Mouse (Mus musculus): ENCODE measurements around the gene Wdpcp. TPM values are rescaled to one million over a fixed set of nuclear protein-coding genes. Genes with fewer than 3 reads are reported as not detected.
"Not testable (repeated sequence)": the region's sequence is repeated elsewhere in the genome, so short reads cannot be mapped to it uniquely, and the experiment has no call there.

Wdpcp gene
- polyA plus RNA-seq (2014; fragmentation: Nextera tagmentation; extraction: Ambion mirVana), result 10.9 and 13.6 TPM in 2 replicates

DNA sequence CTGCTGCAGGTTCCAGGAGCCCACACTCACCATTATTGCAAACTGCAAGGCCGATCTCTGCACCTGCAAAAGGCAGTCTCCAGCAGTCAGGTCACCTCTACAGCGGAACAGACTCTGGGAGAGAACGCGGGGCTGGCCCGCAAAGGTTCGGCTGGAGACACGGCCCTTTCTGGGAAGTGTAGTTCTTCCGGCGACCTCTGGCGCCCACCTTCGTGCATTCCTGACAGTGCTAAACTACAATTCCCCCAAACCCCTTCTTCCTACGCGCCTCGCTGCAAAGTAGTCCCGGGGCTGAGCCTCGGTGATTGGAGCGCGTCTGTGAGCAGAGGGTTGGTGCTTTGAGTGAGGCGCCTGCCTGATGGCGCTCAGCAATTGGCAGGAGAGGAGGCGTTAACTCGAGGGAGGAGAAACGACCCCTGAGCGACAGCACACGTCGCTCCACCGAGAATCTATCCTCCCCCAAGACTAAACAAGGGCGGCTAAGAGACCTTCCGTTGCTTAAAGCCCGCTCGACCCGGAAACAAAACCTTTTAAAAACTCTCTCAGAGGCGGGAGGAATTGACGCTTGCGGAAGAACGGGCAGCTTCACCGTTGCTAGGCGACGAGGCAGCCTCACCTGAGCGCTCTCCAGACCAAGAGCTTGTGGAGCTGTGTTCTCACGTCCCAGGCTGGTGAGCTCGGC is at the start of gene Wdpcp, which contains the start of gene Mdh1:
Wdpcp (plus strand) TSS at position 536 of the 682 bp plus-strand sequence.
Mdh1 (minus strand) TSS at position 668 of the 682 bp plus-strand sequence.
- Histone ChIP-seq H3K27ac (ENCODE audit: low read depth, low read length) (peak within 1 kb of the TSS; percentile 45), H3K4me3 (ENCODE audit: low read depth, low read length) (peak within 1 kb of the TSS; percentile 69), H3K9ac (ENCODE audit: low read length) (peak within 1 kb of the TSS; percentile 71), H3K27me3 (ENCODE audit: control insufficient read depth, insufficient read depth, low read length) (no peaks in the 10 kb centered on the region), H3K4me1 (ENCODE audit: control insufficient read depth, insufficient read depth, low read length) (peaks cover 9% of the 10 kb centered on the region; the same call in 1 of the 2 replicates), H3K9me3 (ENCODE audit: control insufficient read depth, low read length) (no peaks in the 10 kb centered on the region), H3K4me2 (peak within 1 kb of the TSS; percentile 62), H3K36me3 (ENCODE audit: control insufficient read depth, insufficient read depth, low read length) (no peaks in the 10 kb centered on the region)
- peak; percentile 98 for DNase-seq (ENCODE audit: low spot score, missing footprints)
- peak; percentile 99 for ATAC-seq (ENCODE audit: low FRiP score)
- under 1% methylated on average over 42 of the region's 42 CpGs for WGBS

- no peak overlapping the region for H3K9ac ChIP-seq (ENCODE audit: low read length)
- H3K4me2 ChIP-seq, result no peak overlapping the region
- H3K27me3 ChIP-seq (ENCODE audit: control insufficient read depth, insufficient read depth, low read length), result no peaks in the 10 kb centered on the region
- H3K9me3 ChIP-seq (ENCODE audit: control insufficient read depth, low read length), result no peaks in the 10 kb centered on the region
- H3K4me3 ChIP-seq (ENCODE audit: low read depth, low read length), result no peak overlapping the region
- ATAC-seq (ENCODE audit: low FRiP score) (no peak), DNase-seq (ENCODE audit: low spot score, missing footprints) (no peak)
- WGBS, result 65% methylated on average over 2 of the region's 2 CpGs
- no peak overlapping the region for H3K27ac ChIP-seq (ENCODE audit: low read depth, low read length)
- no peaks in the 10 kb centered on the region for H3K4me1 ChIP-seq (ENCODE audit: control insufficient read depth, insufficient read depth, low read length)
- H3K36me3 ChIP-seq (ENCODE audit: control insufficient read depth, insufficient read depth, low read length), result no peaks in the 10 kb centered on the region
Observed at GRCm38 (mm10) chr11:21528676-21529394, 43.2 kb upstream of the Wdpcp start.

DNA sequence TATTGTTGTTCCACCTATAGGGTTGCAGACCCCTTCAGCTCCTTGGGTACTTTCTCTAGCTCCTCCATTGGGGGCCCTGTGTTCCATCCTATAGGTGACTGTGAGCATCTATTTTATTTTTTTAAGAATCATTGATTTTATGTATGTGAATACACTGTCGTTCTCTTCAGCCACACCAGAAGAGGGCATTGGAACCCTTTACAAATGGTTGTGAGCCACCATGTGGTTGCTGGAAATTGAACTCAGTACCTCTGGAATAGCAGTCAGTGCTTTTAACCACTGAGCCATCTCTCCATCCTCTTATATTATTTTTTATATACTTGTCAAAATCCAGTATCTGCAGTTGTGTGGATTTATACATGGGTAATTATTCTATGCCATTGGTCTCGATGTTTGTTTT is 41.2 kb upstream of the Wdpcp start:
- not testable (repeated sequence) for H3K36me3 ChIP-seq (ENCODE audit: control insufficient read depth, insufficient read depth, low read length); H3K9me3 ChIP-seq (ENCODE audit: control insufficient read depth, low read length); ATAC-seq (ENCODE audit: low FRiP score); H3K4me1 ChIP-seq (ENCODE audit: control insufficient read depth, insufficient read depth, low read length); H3K27ac ChIP-seq (ENCODE audit: low read depth, low read length); H3K27me3 ChIP-seq (ENCODE audit: control insufficient read depth, insufficient read depth, low read length); H3K4me2 ChIP-seq; DNase-seq (ENCODE audit: low spot score, missing footprints); H3K9ac ChIP-seq (ENCODE audit: low read length); H3K4me3 ChIP-seq (ENCODE audit: low read depth, low read length)
- 89% methylated on average over 2 of the region's 2 CpGs for WGBS

DNA sequence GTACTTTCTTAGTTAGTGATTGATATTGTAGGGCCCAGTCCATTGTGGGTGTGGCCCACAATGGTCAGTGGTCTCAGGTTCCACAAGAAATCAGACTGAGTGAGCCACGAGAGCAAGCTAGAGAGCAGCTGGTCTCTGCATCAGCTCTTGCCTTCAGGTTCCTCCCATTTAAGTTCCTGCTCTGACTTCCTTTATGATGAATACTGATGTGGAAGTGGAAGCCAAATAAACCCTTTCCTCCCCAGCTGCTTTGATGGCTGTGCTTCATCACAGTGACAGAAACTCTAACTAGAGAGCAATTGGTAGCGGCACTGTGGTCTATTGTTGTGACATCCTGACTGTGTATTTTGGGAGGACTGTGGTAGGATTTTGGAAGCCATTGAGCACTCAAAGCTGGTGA is 32.0 kb upstream of the Wdpcp start:
- Histone ChIP-seq H3K4me3 (ENCODE audit: low read depth, low read length) (no peak overlapping the region), H3K36me3 (ENCODE audit: control insufficient read depth, insufficient read depth, low read length) (no peaks in the 10 kb centered on the region), H3K9me3 (ENCODE audit: control insufficient read depth, low read length) (no peaks in the 10 kb centered on the region), H3K9ac (ENCODE audit: low read length) (no peak overlapping the region), H3K4me1 (ENCODE audit: control insufficient read depth, insufficient read depth, low read length) (no peaks in the 10 kb centered on the region), H3K4me2 (no peak overlapping the region), H3K27me3 (ENCODE audit: control insufficient read depth, insufficient read depth, low read length) (no peaks in the 10 kb centered on the region), H3K27ac (ENCODE audit: low read depth, low read length) (no peak overlapping the region)
- DNase-seq (ENCODE audit: low spot score, missing footprints) (no peak), ATAC-seq (ENCODE audit: low FRiP score) (no peak)
- 69% methylated on average over 2 of the region's 2 CpGs for whole genome bisulfite sequencing

GRCm38 (mm10) chr11:21540622-21541021 is 31.4 kb upstream of the Wdpcp start:
- Histone ChIP-seq H3K4me3 (ENCODE audit: low read depth, low read length) (no peak overlapping the region), H3K9ac (ENCODE audit: low read length) (no peak overlapping the region), H3K9me3 (ENCODE audit: control insufficient read depth, low read length) (no peaks in the 10 kb centered on the region), H3K36me3 (ENCODE audit: control insufficient read depth, insufficient read depth, low read length) (no peaks in the 10 kb centered on the region), H3K27ac (ENCODE audit: low read depth, low read length) (no peak overlapping the region), H3K4me1 (ENCODE audit: control insufficient read depth, insufficient read depth, low read length) (no peaks in the 10 kb centered on the region), H3K27me3 (ENCODE audit: control insufficient read depth, insufficient read depth, low read length) (no peaks in the 10 kb centered on the region), H3K4me2 (no peak overlapping the region)
- no peak for DNase-seq (ENCODE audit: low spot score, missing footprints)
- 87% methylated on average over 2 of the region's 2 CpGs for WGBS
- ATAC-seq (ENCODE audit: low FRiP score), result no peak

- Histone ChIP-seq H3K9me3 (ENCODE audit: control insufficient read depth, low read length) (no peaks in the 10 kb centered on the region), H3K4me1 (ENCODE audit: control insufficient read depth, insufficient read depth, low read length) (no peaks in the 10 kb centered on the region), H3K27me3 (ENCODE audit: control insufficient read depth, insufficient read depth, low read length) (no peaks in the 10 kb centered on the region), H3K36me3 (ENCODE audit: control insufficient read depth, insufficient read depth, low read length) (no peaks in the 10 kb centered on the region), H3K4me3 (ENCODE audit: low read depth, low read length) (no peak overlapping the region), H3K27ac (ENCODE audit: low read depth, low read length) (no peak overlapping the region), H3K9ac (ENCODE audit: low read length) (no peak overlapping the region), H3K4me2 (no peak overlapping the region)
- DNase-seq (ENCODE audit: low spot score, missing footprints), result no peak
- ATAC-seq (ENCODE audit: low FRiP score), result no peak
- WGBS, result 87% methylated on average over 5 of the region's 5 CpGs
Observed at GRCm38 (mm10) chr11:21542731-21543130, 29.3 kb upstream of the Wdpcp start.

DNA sequence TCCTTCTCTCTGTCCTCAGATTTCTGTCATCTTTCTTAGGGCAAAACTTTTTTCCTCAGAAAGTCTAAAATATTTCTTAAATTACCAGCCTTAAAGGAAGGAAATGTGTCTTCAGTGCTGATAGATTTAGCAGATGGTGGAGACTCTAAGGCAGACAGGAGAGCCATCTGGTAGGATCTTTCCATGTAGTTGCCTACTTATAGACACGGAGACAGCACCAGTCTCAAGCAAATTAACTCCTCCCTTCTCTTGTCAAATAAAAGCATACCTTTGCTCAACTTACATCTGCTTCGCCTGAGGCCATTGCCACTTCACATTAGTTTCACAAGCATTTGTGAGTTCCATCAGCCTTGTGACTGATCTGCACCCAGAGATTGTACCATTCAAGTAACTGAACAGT is 27.0 kb upstream of the Wdpcp start:
- H3K4me2 ChIP-seq, result no peak overlapping the region
- DNase-seq (ENCODE audit: low spot score, missing footprints) (no peak), ATAC-seq (ENCODE audit: low FRiP score) (no peak)
- 79% methylated on average over 2 of the region's 2 CpGs for WGBS
- H3K4me1 ChIP-seq (ENCODE audit: control insufficient read depth, insufficient read depth, low read length), result no peaks in the 10 kb centered on the region
- H3K27me3 ChIP-seq (ENCODE audit: control insufficient read depth, insufficient read depth, low read length), result no peaks in the 10 kb centered on the region
- no peak overlapping the region for H3K9ac ChIP-seq (ENCODE audit: low read length)
- no peaks in the 10 kb centered on the region for H3K36me3 ChIP-seq (ENCODE audit: control insufficient read depth, insufficient read depth, low read length)
- no peak overlapping the region for H3K27ac ChIP-seq (ENCODE audit: low read depth, low read length)
- no peaks in the 10 kb centered on the region for H3K9me3 ChIP-seq (ENCODE audit: control insufficient read depth, low read length)
- no peak overlapping the region for H3K4me3 ChIP-seq (ENCODE audit: low read depth, low read length)

- Histone ChIP-seq H3K36me3 (ENCODE audit: control insufficient read depth, insufficient read depth, low read length) (no peaks in the 10 kb centered on the region), H3K4me3 (ENCODE audit: low read depth, low read length) (no peak overlapping the region), H3K27me3 (ENCODE audit: control insufficient read depth, insufficient read depth, low read length) (no peaks in the 10 kb centered on the region), H3K4me1 (ENCODE audit: control insufficient read depth, insufficient read depth, low read length) (no peaks in the 10 kb centered on the region), H3K4me2 (no peak overlapping the region), H3K9me3 (ENCODE audit: control insufficient read depth, low read length) (no peaks in the 10 kb centered on the region), H3K9ac (ENCODE audit: low read length) (no peak overlapping the region), H3K27ac (ENCODE audit: low read depth, low read length) (no peak overlapping the region)
- DNase-seq (ENCODE audit: low spot score, missing footprints) (no peak), ATAC-seq (ENCODE audit: low FRiP score) (no peak)
Observed at GRCm38 (mm10) chr11:21545951-21546350, 26.1 kb upstream of the Wdpcp start.

- H3K36me3 ChIP-seq (ENCODE audit: control insufficient read depth, insufficient read depth, low read length), result no peaks in the 10 kb centered on the region
- ATAC-seq (ENCODE audit: low FRiP score), result no peak
- no peaks in the 10 kb centered on the region for H3K27me3 ChIP-seq (ENCODE audit: control insufficient read depth, insufficient read depth, low read length)
- H3K27ac ChIP-seq (ENCODE audit: low read depth, low read length), result no peak overlapping the region
- no peak overlapping the region for H3K9ac ChIP-seq (ENCODE audit: low read length)
- WGBS, result 92% methylated on average over 1 of the region's 1 CpGs
- no peak overlapping the region for H3K4me3 ChIP-seq (ENCODE audit: low read depth, low read length)
- no peaks in the 10 kb centered on the region for H3K4me1 ChIP-seq (ENCODE audit: control insufficient read depth, insufficient read depth, low read length)
- no peak for DNase-seq (ENCODE audit: low spot score, missing footprints)
- no peak overlapping the region for H3K4me2 ChIP-seq
- H3K9me3 ChIP-seq (ENCODE audit: control insufficient read depth, low read length), result no peaks in the 10 kb centered on the region
Observed at GRCm38 (mm10) chr11:21546671-21547070, 25.4 kb upstream of the Wdpcp start.

Data from midbrain, embryonic 11.5 days (tissue).